Comparison of ENCODE assay signal across 23 mouse cellular contexts in the genomic region with DNA sequence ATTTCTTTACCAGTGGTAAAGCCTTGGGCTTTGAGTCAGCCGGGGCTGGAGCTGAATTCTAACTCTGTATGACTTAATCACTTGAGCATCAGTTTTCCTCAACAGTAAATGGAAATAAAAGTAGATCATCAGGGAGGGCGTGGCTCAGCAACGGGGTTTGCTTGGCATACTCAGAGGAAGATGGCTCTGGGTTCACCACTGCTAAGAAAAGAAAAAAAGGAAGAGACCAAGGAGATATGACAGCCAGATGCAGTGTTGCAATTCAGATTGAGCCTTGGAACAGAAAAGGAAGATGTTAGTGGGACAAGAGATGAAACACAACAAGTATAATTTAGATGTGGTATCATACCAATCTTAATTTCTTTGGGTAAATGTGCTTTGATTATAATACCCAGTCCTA. TPM values are rescaled to one million over a fixed set of nuclear protein-coding genes. Genes with fewer than 3 reads are reported as not detected.
DNase-seq lines count a peak whose midpoint lies in the region; ATAC-seq lines count a peak whose summit lies in the region.
"Had no signal": no experiment of that assay in that cellular context is flagged by ENCODE, and none has a peak within 500 bp of the region (broad histone marks: within the 10 kb centered on the region; RNA-seq: fewer than 3 reads in every experiment).

No protein-coding gene starts in this region.

- peak; percentile 90 for ATAC-seq in granulocyte monocyte progenitor cell, adult 5-6 weeks (replicated peaks; ENCODE audit: poor library complexity, severe bottlenecking)
- ATAC-seq in megakaryocyte-erythroid progenitor cell, adult 5-6 weeks (replicated peaks; ENCODE audit: low FRiP score, low TSS enrichment, poor library complexity, severe bottlenecking), result peak; percentile 18; the same call in 1 of the 2 replicates
- ATAC-seq: activated CD4-positive, CD25-positive, alpha-beta regulatory T cell, adult 4 months; forebrain, embryonic 14.5 days; forebrain, postnatal 0 days; hindbrain, postnatal 0 days; inflammation-experienced regulatory T-cells, adult 6 months; intestine, embryonic 16.5 days had no signal

- DNase-seq in 416B (ENCODE audit: low read depth) (peak; percentile 28), MEL-GATA-1-ER (ENCODE audit: extremely low read depth, low read depth) (peak; percentile 12)
- DNase-seq in left cerebral cortex, adult 18-20 months (ENCODE audit: low spot score in 2 of 2), result no peak
- no peak for DNase-seq in adrenal gland, postnatal 36 days
- no peak for DNase-seq in thymus, postnatal 4 days
- DNase-seq in cerebellum, adult 11-12 months, result no peak
- DNase-seq: adrenal gland, adult 8-10 months; adrenal gland, postnatal 25 days; cerebellum, adult 11 months; cerebellum, adult 9-10 months; forebrain, postnatal 0 days; gastrocnemius, adult 2 months; gastrocnemius, postnatal 14 days; heart, adult 18-20 months; heart, postnatal 14 days; heart, postnatal 4 days had no signal

RNA-seq across cellular contexts. Expression of gene Lhx2, which starts 25.7 kb away (rescaled TPM):
- not detected in 2 replicates for total RNA-seq in granulocyte monocyte progenitor cell, adult 5-6 weeks (2014; fragmentation: Nextera tagmentation)
- total RNA-seq in granulocyte monocyte progenitor cell, adult 5-6 weeks (2017), result not detected in 2 replicates
- total RNA-seq in megakaryocyte-erythroid progenitor cell, adult 5-6 weeks (2014; fragmentation: Nextera tagmentation), result not detected in 2 replicates
- not detected in 2 replicates for total RNA-seq in megakaryocyte-erythroid progenitor cell, adult 5-6 weeks (2017)
- total RNA-seq in left cerebral cortex, adult 18-20 months (2021), result 10 to 100 TPM; 82.2 to 89.2 TPM
- total RNA-seq in adrenal gland, postnatal 36 days (2021), result not detected
- total RNA-seq: adrenal gland, adult 8-10 months; adrenal gland, postnatal 25 days; heart, adult 18-20 months had no signal

RNA-seq across cellular contexts. Expression of gene Dennd1a, which starts 26.2 kb away (rescaled TPM):
- 29.8 and 42.6 TPM in 2 replicates for total RNA-seq in granulocyte monocyte progenitor cell, adult 5-6 weeks (2014; fragmentation: Nextera tagmentation)
- 15.8 and 23.0 TPM in 2 replicates for total RNA-seq in granulocyte monocyte progenitor cell, adult 5-6 weeks (2017)
- 28.3 and 37.0 TPM in 2 replicates for total RNA-seq in megakaryocyte-erythroid progenitor cell, adult 5-6 weeks (2014; fragmentation: Nextera tagmentation)
- 17.6 and 34.2 TPM in 2 replicates for total RNA-seq in megakaryocyte-erythroid progenitor cell, adult 5-6 weeks (2017)
- 10 to 100 TPM; 75.0 to 78.2 TPM for total RNA-seq in left cerebral cortex, adult 18-20 months (2021)
- 10 to 100 TPM; 25.3 to 26.6 TPM for total RNA-seq in adrenal gland, postnatal 36 days (2021)

Comparison
In these comparisons a context has a peak if more than half of its experiments do, and no peak if none do; other contexts are left out.
1. DNase-seq: peak in 416B (single experiment) and MEL-GATA-1-ER (single experiment); none in left cerebral cortex, adult 18-20 months (0 of 2), adrenal gland, postnatal 36 days (0 of 2), thymus, postnatal 4 days (single experiment) and cerebellum, adult 11-12 months (single experiment).
2. RNA of gene Lhx2, which starts 25.7 kb away (total RNA-seq): 82.2 to 89.2 TPM in left cerebral cortex, adult 18-20 months; not detected in adrenal gland, postnatal 36 days, not detected in granulocyte monocyte progenitor cell, adult 5-6 weeks and not detected in megakaryocyte-erythroid progenitor cell, adult 5-6 weeks; every median in the first group is over 10 times any median in the second.